In genomic region chr11:43253034-43253433, GRCm38 (mm10) we compare ENCODE assay signal across 34 mouse cellular contexts.
DNase-seq lines count a peak whose midpoint lies in the region; ATAC-seq and TF ChIP-seq lines count a peak whose summit lies in the region.
"Had no signal": no experiment of that assay in that cellular context is flagged by ENCODE, and none has a peak within 500 bp of the region (broad histone marks: within the 10 kb centered on the region; RNA-seq: fewer than 3 reads in every experiment).

No protein-coding gene starts in this region.

- H3K9me3 ChIP-seq in heart, embryonic 15.5 days (replicated peaks): no peaks in the 10 kb centered on the region
- H3K9me3 ChIP-seq in kidney, embryonic 15.5 days (replicated peaks): no peaks in the 10 kb centered on the region
- H3K9me3 ChIP-seq in limb, embryonic 14.5 days (ENCODE audit: control insufficient read depth, low read length): no peaks in the 10 kb centered on the region
- H3K9me3 ChIP-seq: embryonic facial prominence, embryonic 15.5 days; forebrain, embryonic 13.5 days; heart, embryonic 10.5 days; intestine, embryonic 15.5 days; limb, embryonic 12.5 days; liver, embryonic 12.5 days; megakaryocyte, embryonic 14.5 days; midbrain, embryonic 13.5 days; neural tube, embryonic 13.5 days had no signal

- no peak for DNase-seq in heart, postnatal 4 days
- DNase-seq in kidney, postnatal 25 days: no peak
- peak; percentile 21 for DNase-seq in brain, embryonic 14.5 days (ENCODE audit: low read depth)
- DNase-seq in limb, embryonic 14.5 days (ENCODE audit: low spot score): peak; percentile 34
- no peak for DNase-seq in cerebellum, adult 2 months
- DNase-seq: adrenal gland, adult 2 months; adrenal gland, postnatal 36 days; cerebellum, adult 9-10 months; cerebellum, postnatal 36 days; gastrocnemius, postnatal 14 days; heart, postnatal 36 days; kidney, adult 8-10 months; layer of hippocampus, adult 9-11 months; lung, adult 18-20 months; lung, postnatal 4 days; right cerebral cortex, postnatal 4 days; thymus, adult 18-20 months; thymus, postnatal 25 days had no signal

- H3K4me1 ChIP-seq in heart, embryonic 15.5 days (replicated peaks): peaks cover 4% of the 10 kb centered on the region
- 0 out of 2 replicates have a peak, but pooled peaks cover 4% of the 10 kb centered on the region for H3K4me1 ChIP-seq in kidney, embryonic 15.5 days
- peaks cover 3% of the 10 kb centered on the region; the same call in 1 of the 2 replicates for H3K4me1 ChIP-seq in limb, embryonic 14.5 days (ENCODE audit: control insufficient read depth, insufficient read depth, low read length)
- H3K4me1 ChIP-seq in cerebellum, adult 2 months (ENCODE audit: control insufficient read depth, insufficient read depth, low read length): no peaks in the 10 kb centered on the region
- H3K4me1 ChIP-seq: embryonic facial prominence, embryonic 15.5 days; forebrain, embryonic 13.5 days; heart, embryonic 10.5 days; intestine, embryonic 15.5 days; liver, embryonic 12.5 days; megakaryocyte, embryonic 14.5 days; midbrain, embryonic 13.5 days had no signal

- no peak overlapping the region for H3K9ac ChIP-seq in heart, embryonic 15.5 days
- H3K9ac ChIP-seq in kidney, embryonic 15.5 days: no peak overlapping the region
- no peak overlapping the region for H3K9ac ChIP-seq in limb, embryonic 14.5 days (ENCODE audit: low read depth, low read length, severe bottlenecking)
- H3K9ac ChIP-seq: embryonic facial prominence, embryonic 15.5 days; forebrain, embryonic 13.5 days; intestine, embryonic 15.5 days; limb, embryonic 12.5 days; liver, embryonic 12.5 days; midbrain, embryonic 13.5 days; neural tube, embryonic 13.5 days had no signal

- TF ChIP-seq CTCF in brain, embryonic 14.5 days (IDR thresholded peaks at IDR 0.05; ENCODE audit: borderline replicate concordance, extremely low read depth, insufficient read depth, insufficient read length): no peak
- TF ChIP-seq CTCF in cerebellum, adult 2 months (IDR thresholded peaks at IDR 0.05; ENCODE audit: borderline replicate concordance, insufficient read depth, low read depth, low read length): no peak

- no peaks in the 10 kb centered on the region for H3K36me3 ChIP-seq in heart, embryonic 15.5 days
- H3K36me3 ChIP-seq in kidney, embryonic 15.5 days: no peaks in the 10 kb centered on the region
- no peaks in the 10 kb centered on the region for H3K36me3 ChIP-seq in limb, embryonic 14.5 days (ENCODE audit: control insufficient read depth, insufficient read depth, low read length)
- H3K36me3 ChIP-seq: embryonic facial prominence, embryonic 15.5 days; heart, embryonic 10.5 days; intestine, embryonic 15.5 days; limb, embryonic 12.5 days; liver, embryonic 12.5 days; midbrain, embryonic 13.5 days; neural tube, embryonic 13.5 days had no signal

- no peak overlapping the region for H3K4me3 ChIP-seq in heart, embryonic 15.5 days
- H3K4me3 ChIP-seq in kidney, embryonic 15.5 days (replicated peaks): no peak overlapping the region
- no peak overlapping the region for H3K4me3 ChIP-seq in limb, embryonic 14.5 days (replicated peaks; ENCODE audit: low read length)
- no peak overlapping the region for H3K4me3 ChIP-seq in cerebellum, adult 2 months (replicated peaks; ENCODE audit: insufficient read depth, low read depth, low read length)
- H3K4me3 ChIP-seq: embryonic facial prominence, embryonic 15.5 days; forebrain, embryonic 13.5 days; heart, embryonic 10.5 days; intestine, embryonic 15.5 days; limb, embryonic 12.5 days; liver, embryonic 12.5 days; megakaryocyte, embryonic 14.5 days; midbrain, embryonic 13.5 days; neural tube, embryonic 13.5 days had no signal

- peak overlapping the region; percentile 38; the same call in 1 of the 2 replicates for H3K27ac ChIP-seq in heart, embryonic 15.5 days
- H3K27ac ChIP-seq in kidney, embryonic 15.5 days: 0 out of 2 replicates have a peak overlapping the region, but pooled peaks have one; percentile 27
- H3K27ac ChIP-seq in limb, embryonic 14.5 days (replicated peaks; ENCODE audit: low read depth, low read length): no peak overlapping the region
- no peak overlapping the region for H3K27ac ChIP-seq in cerebellum, adult 2 months (ENCODE audit: insufficient read depth, low read length)
- H3K27ac ChIP-seq: embryonic facial prominence, embryonic 15.5 days; forebrain, embryonic 13.5 days; heart, embryonic 10.5 days; hindbrain, postnatal 0 days; intestine, embryonic 15.5 days; limb, embryonic 12.5 days; liver, embryonic 12.5 days; midbrain, embryonic 13.5 days; neural tube, embryonic 13.5 days; stomach, postnatal 0 days had no signal

- H3K27me3 ChIP-seq in heart, embryonic 15.5 days: no peaks in the 10 kb centered on the region
- H3K27me3 ChIP-seq in kidney, embryonic 15.5 days: no peaks in the 10 kb centered on the region
- no peaks in the 10 kb centered on the region for H3K27me3 ChIP-seq in limb, embryonic 14.5 days (ENCODE audit: control insufficient read depth, insufficient read depth, low read length)
- H3K27me3 ChIP-seq in cerebellum, adult 2 months (ENCODE audit: control insufficient read depth, insufficient read depth, low read length): no peaks in the 10 kb centered on the region
- H3K27me3 ChIP-seq: CH12.LX; embryonic facial prominence, embryonic 15.5 days; forebrain, embryonic 13.5 days; intestine, embryonic 15.5 days; limb, embryonic 12.5 days; liver, embryonic 12.5 days; megakaryocyte, embryonic 14.5 days; midbrain, embryonic 13.5 days; neural tube, embryonic 13.5 days had no signal

- ATAC-seq in heart, embryonic 15.5 days (replicated peaks; ENCODE audit: insufficient number of reproducible peaks, insufficient read depth, low FRiP score, low read depth): 0 out of 2 replicates have a peak, but pooled peaks have one; percentile 14
- ATAC-seq in kidney, embryonic 15.5 days (replicated peaks; ENCODE audit: low FRiP score): peak; percentile 75
- ATAC-seq in limb, embryonic 14.5 days (ENCODE audit: low FRiP score, low read depth): peak; percentile 34; the same call in 1 of the 2 replicates
- ATAC-seq: activated CD4-positive, CD25-positive, alpha-beta regulatory T cell, adult 4 months; forebrain, embryonic 13.5 days; hindbrain, postnatal 0 days; intestine, embryonic 15.5 days; liver, embryonic 12.5 days; lung, postnatal 0 days; midbrain, embryonic 13.5 days had no signal

- 42% methylated on average over 6 of the region's 6 CpGs for WGBS in heart, embryonic 15.5 days
- 28% methylated on average over 6 of the region's 6 CpGs for WGBS in kidney, embryonic 15.5 days
- 28% methylated on average over 6 of the region's 6 CpGs for whole genome bisulfite sequencing in limb, embryonic 14.5 days
- 52% methylated on average over 6 of the region's 6 CpGs for WGBS in cerebellum, adult 2 months

- H3K4me2 ChIP-seq in heart, embryonic 15.5 days: no peak overlapping the region
- no peak overlapping the region for H3K4me2 ChIP-seq in kidney, embryonic 15.5 days
- H3K4me2 ChIP-seq in limb, embryonic 14.5 days (replicated peaks; ENCODE audit: low read depth, low read length, severe bottlenecking): no peak overlapping the region
- H3K4me2 ChIP-seq: embryonic facial prominence, embryonic 15.5 days; forebrain, embryonic 13.5 days; intestine, embryonic 15.5 days; limb, embryonic 12.5 days; liver, embryonic 12.5 days; midbrain, embryonic 13.5 days; neural tube, embryonic 13.5 days had no signal

- no peak for TF ChIP-seq POLR2A in brain, embryonic 14.5 days (IDR thresholded peaks at IDR 0.05; ENCODE audit: borderline replicate concordance, extremely low read depth, insufficient read depth, insufficient read length, poor library complexity, severe bottlenecking)
- no peak for TF ChIP-seq POLR2A in limb, embryonic 14.5 days (IDR thresholded peaks at IDR 0.05; ENCODE audit: borderline replicate concordance, extremely low read depth, insufficient read depth, insufficient read length)
- TF ChIP-seq POLR2A in cerebellum, adult 2 months (IDR thresholded peaks at IDR 0.05; ENCODE audit: borderline replicate concordance, insufficient read depth, low read length): no peak

Comparison
In these comparisons a context has a peak if more than half of its experiments do, and no peak if none do; other contexts are left out.
1. ATAC-seq: peak in every context shown above with its lines; median percentile 75 in kidney, embryonic 15.5 days; 34 in limb, embryonic 14.5 days; 14 in heart, embryonic 15.5 days.
2. H3K27ac ChIP-seq: peak in heart, embryonic 15.5 days (single experiment) and kidney, embryonic 15.5 days (single experiment); none in limb, embryonic 14.5 days (single experiment) and cerebellum, adult 2 months (single experiment).
3. DNase-seq: peak in brain, embryonic 14.5 days (single experiment) and limb, embryonic 14.5 days (single experiment); none in heart, postnatal 4 days (single experiment), kidney, postnatal 25 days (0 of 2) and cerebellum, adult 2 months (0 of 2).